Mouse (Mus musculus) R1 (cell line): Measurements from ENCODE around the gene Ndufb5.
"Not testable (repeated sequence)": the region's sequence is repeated elsewhere in the genome, so short reads cannot be mapped to it uniquely, and the experiment has no call there.

Experiments
- DNase-seq: peaks from one replicate; pipeline ENCODE4 v3.0.0-alpha.2; 2018; ENCODE audit warnings: low read depth, low spot score

Ndufb5 gene

DNA sequence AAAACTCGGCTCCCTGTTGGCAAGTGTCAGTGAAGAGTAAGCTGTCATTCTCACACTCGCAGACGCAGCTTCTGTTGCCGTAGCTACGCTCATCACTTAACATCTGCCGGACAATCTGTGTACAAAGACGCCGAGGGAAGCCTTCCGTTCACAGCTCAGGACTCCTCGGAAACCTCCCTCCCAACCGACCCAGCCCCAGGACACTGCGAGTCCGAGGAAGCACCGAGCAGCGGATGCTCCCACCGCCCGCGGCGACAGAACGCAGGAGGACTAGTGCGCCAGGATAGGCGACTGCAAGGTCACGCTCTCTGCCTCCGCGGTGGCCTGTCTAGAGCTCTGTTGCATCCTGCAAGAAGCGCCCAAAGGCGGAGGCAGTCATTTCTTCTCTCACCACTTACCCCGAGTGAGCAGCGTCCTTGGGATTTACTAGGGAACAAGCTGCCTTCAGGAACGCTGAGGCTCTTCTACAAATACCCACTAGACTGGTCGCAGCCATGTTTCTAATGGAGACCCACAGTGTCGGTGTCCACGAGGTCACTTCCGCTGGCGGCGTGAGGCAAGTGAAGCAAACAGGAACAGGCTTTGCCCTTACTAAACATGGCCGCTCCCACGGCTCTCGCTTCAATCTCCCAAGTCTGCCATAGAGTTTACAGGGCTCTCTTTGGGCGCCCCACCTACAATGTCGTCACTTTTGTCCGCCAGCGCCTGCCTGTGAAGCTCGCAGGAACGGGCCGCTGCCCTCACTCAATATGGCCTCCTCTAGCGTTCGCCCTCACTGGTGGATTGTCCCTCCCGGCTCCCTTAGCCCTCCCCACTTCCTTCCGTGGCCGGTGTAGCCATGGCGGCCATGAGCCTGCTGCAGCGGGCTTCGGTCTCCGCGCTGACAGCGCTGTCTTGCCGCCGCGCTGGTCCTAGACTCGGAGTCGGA lies at the start of gene Ndufb5:
Gene Ndufb5, plus strand, starts transcription at position 747 of the 928 bp plus-strand sequence.
- DNase-seq = peak; percentile 99

DNA sequence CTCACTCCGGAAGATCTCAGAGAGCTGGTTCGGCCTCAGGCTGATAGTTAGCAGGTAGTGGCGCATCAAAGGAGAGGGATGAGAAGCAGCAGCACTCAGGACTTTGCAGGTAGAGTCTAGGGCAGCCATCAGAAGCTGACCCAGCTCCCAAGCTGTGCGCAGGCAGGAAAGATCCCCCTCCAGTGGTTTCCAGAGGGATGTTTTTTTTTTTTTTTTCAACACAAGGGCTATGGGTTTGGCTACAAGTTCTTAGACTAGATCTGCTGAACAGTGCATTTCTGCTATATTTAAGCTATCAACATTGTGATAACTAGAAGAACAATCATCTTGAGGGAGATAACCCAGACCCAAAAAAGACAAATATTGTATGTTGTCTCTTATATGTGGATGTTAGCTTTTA lies 49.6 kb upstream of the Ndufb5 start:
- DNase-seq = peak; percentile 13

DNA sequence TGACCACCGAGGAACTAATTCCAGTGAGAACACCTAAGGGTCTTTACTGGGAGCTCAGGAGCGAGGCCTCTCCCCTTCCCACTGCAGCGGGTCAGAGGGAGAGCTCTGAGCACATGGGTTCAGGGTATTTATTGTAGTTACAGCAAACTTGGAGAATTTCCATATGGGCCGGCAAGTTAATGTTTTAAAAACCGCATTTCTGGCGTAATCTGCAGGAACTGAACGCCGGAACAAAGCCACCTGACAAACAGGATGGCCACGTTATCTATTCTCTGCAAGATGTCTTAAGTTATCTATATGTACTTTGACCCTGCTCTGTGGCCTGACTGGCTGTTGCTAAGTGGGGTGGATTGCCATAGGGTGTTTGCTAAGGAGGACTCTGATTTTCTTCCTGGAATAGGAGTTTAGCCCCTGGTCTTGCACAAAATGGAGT lies 47.2 kb upstream of the Ndufb5 start:
- DNase-seq = no peak

DNA sequence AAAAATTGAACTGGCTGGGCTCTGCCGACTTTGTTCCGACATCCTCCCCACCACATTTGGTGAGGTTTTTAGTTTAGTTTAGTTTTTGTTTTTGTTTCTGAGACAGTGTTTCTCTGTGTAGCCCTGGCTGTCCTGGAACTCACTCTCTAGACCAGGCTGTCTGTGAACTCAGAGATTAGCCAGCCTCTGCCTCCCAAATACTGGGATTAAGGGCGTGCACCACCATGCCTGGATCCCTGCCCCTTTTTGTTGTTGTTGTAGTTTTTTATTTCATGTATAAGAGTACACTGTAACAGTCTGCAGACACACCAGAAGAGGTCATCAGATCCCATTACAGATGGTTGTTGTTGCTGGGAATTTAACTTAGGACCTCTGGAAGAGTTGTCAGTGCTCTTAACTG lies 46.8 kb upstream of the Ndufb5 start:
- DNase-seq = no peak

DNA sequence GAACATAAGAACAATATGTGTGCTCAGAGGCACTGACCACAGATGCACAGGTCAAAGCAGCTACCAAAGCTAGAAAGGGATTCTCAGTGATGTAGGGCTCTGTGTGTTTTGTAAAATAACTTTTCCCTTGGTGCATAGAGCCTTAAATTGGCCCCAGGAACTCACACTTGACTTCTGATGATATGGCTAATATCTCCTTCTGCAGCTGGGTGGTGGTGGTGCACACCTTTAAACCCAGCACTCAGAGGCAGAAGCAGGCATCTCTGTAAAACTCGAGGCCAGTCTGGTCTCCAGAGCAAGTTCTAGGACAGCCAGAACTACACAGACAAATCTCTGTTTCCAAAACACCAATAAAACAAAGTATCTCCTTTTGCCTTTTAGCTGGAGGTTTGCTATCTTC lies 45.9 kb upstream of the Ndufb5 start:
- no peak for DNase-seq

DNA sequence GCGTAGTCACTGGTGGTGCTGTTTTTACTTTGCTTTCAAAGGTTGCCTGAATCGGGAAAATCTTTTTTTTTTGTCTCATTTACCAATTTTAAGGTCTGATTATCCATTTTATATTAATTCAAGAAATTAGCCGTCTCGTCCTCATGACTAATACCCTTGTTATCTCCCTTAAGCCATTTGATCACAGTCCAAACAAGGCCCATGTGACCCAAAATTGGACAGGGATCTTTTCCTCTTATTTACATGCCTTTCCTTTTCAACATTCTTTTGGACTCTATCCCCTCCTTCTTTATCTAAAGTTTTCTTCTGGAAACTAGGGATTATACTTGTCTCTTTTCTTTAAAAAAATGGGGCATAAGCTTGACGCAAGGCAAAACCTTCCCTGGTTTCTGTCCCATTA lies 44.9 kb upstream of the Ndufb5 start:
- DNase-seq = no peak

DNA sequence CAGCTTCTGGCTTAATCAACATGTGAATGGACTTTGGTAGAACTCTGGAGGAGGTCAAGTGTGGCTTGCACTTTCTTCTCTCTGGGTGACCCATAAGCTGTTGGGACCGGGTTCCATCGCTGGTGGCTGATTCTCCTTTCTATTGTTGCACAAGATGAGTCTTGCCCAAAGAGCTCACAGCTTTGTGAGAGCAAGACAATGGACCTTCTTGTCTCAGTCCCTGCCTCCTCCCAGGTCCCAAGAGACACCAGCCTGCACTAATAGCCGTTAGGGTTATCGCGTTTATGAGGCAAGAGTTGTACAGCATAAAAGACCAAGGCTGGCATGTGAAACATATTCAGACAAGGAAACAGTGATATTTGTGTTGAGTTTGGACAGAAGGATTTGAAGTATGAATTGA lies 42.6 kb upstream of the Ndufb5 start:
- DNase-seq = no peak

DNA sequence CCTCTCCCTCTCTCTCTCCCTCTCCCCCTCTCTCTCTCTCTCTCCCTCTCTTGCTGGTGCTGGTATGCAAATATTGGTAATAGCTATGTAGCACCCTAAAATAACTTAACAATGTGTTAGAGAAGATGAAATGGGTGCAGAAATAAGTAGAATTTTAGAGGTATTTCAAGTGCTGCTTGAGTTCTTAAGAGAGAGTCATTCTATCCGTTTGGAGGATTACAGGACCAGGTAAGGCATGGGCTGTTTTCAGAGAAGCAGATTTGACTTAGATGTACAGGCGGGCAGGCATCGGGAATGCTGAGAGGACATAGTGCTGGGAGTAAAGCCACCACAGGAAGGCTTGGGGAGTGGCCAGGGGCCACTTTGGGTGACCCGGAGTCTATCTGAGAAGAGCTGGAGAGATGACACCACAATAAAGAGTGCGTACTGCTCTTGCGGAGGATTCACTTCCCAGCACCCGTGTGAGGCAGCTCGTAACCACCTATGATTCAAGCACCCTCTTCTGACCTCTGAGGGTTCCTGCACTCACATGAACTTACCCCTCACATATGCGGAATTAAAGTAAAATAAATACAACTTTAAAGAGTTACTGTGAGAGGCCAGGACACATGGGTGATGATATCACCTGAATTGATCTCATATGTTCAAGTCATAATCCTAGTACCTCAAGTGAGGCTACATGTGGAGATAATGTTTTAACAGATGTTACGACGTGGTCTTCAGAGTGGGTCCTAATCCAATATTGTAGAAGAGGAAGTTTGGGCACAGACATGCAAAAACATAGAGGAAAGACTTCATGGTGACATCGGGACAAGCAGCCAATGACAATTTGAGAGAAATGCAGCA lies 41.8 kb upstream of the Ndufb5 start:
- DNase-seq = no peak

DNA sequence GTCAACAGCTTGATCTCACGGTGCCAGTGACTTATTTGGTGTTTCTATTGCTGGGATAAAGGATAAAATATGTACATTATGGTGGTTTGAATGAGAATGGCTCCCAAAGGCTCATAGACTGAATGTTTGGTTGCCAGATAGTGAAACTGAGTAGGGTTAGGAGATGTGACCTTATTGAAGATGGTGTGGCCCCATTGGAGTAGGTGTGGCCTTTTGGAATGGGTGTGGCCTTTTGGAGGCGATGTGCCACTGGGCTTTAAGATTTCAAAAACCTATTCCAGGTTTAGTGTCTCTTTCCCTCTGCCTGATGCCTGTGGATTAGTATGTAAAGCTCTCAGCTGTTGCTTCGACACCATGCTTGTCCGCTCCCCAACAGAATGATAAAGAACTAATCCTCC lies 41.2 kb upstream of the Ndufb5 start:
- DNase-seq = no peak

DNA sequence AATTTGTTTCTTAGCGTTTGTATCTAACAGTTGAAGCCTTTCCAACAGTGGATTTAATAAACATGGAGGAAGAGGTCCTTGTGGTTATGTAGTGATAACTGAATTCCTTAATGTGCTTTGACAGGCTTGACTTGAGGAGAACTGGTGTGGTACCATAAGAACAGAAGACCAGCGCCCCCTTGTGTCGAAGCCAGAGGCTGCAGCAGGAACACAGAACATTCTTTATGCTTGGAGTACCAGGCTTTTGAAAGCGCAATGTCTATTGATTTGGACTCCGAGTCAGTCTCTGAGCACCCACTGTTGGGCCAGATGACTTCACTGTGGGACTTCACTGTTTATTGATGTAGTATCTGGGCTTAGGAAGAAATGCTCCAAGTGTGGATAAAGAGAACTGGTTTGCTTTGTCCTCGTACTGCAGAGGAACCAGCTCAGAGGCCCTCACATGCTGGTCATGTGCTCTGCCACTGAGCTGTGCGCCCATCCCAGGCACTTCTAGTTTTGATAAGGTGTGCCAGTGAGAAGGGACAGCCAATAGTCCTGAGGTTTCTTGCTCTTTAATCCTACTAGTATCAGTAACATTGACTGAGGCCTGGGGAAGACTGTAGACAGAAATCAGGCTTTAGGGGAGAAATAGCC lies 38.4 kb upstream of the Ndufb5 start:
- peak; percentile 90 for DNase-seq

DNA sequence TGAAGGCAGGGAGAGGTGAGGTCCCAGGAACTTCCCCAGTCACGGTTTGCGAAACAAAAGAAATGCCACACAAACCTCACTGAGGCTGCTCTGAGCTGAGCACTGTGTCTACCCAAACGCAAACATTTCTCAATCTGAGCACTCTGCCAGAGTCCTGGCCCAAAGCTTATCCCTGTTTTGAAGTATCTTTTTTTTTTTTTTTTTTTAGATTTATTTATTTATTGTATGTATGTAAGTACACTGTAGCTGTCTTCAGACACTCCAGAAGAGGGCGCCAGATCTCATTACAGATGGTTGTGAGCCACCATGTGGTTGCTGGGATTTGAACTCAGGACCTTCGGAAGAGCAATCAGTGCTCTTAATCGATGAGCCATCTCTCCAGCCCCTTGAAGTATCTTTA lies 32.8 kb upstream of the Ndufb5 start:
- DNase-seq = peak; percentile 19

DNA sequence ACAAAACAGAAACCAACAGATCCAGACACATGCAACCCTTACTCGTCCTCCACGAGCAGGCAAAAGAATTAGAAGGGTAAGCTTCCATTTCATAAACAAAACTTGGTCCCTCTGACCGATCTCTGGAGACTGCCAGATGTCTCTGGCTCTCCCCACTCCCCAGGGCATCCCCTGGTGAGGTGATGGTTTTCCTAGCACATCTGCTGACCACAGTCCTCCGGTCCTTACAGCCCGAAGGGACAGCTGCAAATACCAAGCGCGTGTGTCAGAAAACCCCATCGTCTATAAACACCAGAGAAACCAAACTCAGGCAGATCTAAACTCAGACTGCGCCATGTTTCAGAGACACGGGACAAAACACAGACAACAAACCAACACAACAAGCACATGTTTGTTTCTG lies 32.2 kb upstream of the Ndufb5 start:
- not testable (repeated sequence) for DNase-seq

DNA sequence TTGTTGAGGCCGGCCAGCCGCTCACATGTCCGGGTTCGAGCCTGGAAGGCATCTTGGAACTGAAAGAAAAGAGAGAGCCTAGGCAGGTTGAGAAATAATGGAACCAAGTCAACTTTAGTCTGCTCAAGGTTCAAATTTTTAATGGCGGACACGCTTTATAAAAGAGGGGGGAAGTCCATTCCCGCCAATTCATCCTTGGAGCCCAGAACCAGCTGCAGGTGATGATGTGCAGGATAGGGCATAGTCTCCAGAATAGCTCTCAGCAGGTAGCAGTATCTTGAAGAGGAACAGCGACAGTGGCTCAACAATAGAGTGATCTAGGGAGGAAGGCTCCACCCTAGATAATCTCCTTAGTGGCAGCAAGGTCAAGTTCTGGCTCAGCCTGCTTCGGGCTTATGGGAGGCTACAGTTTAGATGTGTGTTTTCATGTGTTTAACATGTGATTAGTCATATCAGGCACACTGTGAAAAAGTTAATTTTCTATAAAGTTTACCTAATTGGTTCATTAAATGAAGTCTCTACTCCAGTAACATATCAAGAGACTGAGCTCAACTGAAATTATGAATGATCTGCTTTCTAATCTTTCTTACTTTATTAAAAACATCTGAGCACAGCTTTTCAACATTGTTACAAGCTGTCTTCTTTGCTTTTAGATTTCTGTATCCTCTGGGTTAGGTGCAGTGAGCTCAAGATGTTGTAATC lies 31.0 kb upstream of the Ndufb5 start, which contains the start of gene Actl6a:
Gene Actl6a, plus strand, starts transcription at position 652 of the 702 bp plus-strand sequence.
- peak; percentile 77 for DNase-seq

DNA sequence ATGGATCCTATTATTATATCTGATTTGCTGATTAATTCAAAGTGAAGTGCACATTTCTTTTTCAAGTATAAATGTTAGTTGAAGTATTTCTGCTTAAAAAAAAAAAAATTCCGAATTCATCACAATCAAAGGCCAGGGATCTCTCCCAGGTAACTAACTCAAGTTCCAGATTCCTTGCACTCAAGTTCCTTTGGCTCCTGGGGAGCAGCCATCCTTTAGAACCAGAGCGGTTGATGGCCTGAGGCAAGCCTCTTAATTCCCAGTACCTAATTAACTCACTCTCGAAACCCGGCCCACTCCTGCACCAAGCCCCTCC lies 28.8 kb upstream of the Ndufb5 start:
- no peak for DNase-seq

DNA sequence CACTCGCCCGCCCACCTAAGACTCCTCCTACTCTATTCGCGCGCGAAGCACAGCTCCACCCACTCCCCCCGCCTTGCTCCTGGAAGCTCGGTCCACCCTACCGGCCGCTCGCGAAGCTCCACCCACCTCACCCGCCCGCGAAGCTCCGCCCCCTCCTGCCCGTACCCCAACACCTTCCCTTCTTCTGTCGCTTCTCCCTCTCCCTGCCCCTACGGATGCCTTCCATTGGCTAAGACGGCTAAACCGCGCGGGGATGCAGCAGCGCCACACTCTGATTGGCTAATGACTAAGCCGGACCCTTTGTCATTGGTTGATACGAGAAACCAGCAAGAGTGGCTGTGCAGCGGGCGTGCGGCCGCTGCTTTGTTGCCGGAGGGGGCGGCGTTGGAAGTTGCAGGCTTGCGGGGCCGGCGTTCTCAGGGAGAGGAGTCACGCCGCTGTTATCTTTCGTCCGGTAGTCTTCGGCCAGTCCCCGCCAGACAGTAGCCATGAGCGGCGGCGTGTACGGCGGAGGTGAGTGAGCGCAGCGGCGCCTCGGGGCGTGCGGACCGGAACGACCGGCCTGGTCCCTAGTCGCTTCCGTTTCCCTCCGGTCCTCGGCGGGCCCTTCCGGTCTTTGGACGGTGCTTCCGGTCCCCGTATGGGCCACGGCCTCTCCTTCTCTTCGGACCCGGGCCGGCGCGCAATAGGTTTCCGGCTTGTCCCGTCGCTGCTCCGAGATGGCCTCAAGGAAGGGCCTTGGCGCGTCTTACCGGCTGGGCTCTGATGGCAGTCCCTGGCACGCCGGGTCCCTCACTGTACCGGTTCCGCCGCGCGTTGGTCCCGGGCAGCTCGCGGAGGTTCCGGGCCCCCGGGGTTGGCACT lies 28.2 kb upstream of the Ndufb5 start:
- DNase-seq = peak; percentile 100

DNA sequence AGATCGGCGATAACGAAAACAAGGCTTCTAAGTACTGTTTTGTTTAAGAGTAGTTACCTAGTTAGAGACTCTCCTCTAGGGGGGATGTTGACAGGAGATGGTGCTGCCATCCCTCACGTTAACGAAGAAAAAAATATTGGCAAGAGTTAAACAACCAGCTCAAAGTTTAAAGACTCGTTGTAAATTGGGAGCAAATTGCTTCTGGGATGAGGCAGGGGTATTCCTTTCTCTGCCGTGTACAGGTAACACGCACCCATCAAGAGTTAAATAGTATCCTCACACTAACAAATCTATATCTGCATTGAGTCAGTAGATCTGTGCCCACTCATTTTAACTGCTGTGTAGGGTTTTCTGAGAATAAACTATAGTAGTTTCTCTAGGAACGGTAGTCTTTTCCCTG lies 27.4 kb upstream of the Ndufb5 start:
- no peak for DNase-seq

DNA sequence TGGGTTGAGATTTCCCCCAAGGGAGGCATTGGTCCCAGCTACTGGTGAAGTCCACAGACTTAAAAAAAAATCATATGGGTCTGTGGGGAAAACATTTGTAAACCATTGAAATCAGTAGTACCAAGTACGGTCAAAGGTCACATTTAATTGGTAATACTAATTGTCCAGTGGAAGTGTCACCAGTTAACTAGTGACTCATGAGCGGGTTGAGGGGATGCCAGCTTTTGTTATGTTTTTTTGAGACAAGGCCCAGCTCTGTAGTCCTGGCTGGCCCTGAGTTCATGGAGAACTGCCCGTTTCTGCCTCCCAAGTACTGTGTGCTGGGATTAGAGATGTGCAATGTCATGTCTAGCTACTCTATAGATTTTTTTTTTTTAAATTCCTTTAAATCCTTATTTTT lies 23.1 kb upstream of the Ndufb5 start:
- no peak for DNase-seq

DNA sequence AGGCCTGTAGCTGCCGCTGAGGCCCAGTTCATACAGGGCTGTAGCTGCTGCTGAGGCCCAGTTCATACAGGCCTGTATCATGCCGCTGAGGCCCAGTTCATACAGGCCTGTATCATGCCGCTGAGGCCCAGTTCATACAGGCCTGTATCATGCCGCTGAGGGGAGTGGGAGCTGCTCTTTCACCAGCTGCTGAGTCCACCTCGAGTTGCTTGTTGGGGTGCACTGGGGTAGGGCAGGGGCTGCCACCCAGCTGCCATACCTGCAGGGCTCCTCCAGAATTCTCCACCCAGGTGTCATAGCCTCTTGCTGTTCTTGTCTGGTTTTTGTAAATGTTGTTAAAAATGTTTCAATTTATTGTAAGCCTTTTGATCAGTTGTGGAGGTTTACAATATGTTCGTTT lies 19.4 kb upstream of the Ndufb5 start:
- DNase-seq = not testable (repeated sequence)

DNA sequence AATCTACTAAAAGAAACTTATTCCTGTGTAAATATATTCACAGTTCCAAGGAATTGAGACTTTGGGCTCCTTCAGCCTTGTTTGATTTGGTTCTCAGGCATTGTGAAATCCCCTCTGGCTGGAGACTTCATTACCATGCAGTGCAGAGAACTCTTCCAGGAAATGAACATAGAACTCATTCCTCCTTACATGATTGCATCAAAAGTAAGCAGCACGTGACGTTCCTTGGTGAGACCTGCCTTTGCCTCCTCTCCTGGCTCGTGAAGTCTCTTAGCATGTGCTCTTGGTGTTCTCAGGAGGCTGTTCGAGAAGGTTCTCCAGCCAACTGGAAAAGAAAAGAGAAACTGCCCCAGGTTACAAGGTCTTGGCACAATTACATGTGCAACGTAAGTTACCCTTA lies 18.5 kb upstream of the Ndufb5 start:
- DNase-seq = no peak

DNA sequence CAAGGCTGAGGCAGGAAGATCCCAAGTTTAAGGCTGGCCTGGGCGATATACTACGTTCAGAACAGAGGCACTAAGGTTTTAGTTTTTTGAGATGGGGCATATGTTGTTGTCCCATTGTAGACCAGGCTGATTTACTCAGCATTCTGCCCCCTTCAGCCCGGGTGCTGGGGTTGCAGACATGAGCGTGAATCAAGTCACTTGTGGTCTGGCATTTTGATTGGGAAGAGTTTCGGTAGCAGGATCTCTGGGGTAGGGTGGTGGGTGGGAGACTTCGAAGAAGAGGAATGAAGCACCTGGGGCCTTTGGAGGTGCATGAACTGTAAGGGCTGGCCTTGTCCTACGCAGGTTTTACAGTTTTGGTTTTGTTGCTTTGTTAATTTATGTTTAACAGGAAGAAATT lies 12.6 kb upstream of the Ndufb5 start:
- no peak for DNase-seq

DNA sequence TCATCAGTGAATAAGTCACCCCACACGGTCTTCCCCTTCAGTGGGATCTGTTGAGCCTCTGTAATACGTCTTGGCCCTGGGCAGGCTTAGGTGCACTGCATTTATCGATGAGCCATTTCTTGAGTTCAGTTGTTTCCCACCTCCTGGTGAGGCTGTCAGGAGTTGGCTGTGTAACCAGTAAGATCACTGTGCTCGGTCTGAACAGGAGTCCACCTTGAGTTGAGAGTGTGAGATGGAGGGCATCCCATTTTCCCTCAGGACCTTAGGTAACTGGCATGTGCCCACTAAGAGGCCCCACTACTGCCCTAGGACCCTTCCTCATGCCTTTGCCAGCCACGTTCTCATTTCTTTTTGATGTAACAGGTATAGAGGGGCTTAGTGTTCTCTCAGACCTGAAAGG lies 10.8 kb upstream of the Ndufb5 start:
- no peak for DNase-seq
